Comparison of ENCODE assay signal across 16 mouse cellular contexts in genomic region chr12:115604951-115605350, GRCm38 (mm10).
DNase-seq lines count a peak whose midpoint lies in the region; ATAC-seq and TF ChIP-seq lines count a peak whose summit lies in the region.
"Had no signal": no experiment of that assay in that cellular context is flagged by ENCODE, and none has a peak within 500 bp of the region (broad histone marks: within the 10 kb centered on the region; RNA-seq: fewer than 3 reads in every experiment).

No protein-coding gene starts in this region.

- ATAC-seq in inflammation-experienced regulatory T-cells, adult 6 months, result peak; percentile 32
- ATAC-seq in forebrain, embryonic 12.5 days (ENCODE audit: low FRiP score), result no peak
- ATAC-seq: forebrain, embryonic 15.5 days; lung, postnatal 0 days; midbrain, embryonic 13.5 days had no signal

- H3K4me1 ChIP-seq in E14TG2a.4 (replicated peaks; ENCODE audit: low read depth, low read length), result no peaks in the 10 kb centered on the region
- no peaks in the 10 kb centered on the region for H3K4me1 ChIP-seq in forebrain, embryonic 12.5 days
- H3K4me1 ChIP-seq: forebrain, embryonic 15.5 days; heart, embryonic 15.5 days; hindbrain, embryonic 15.5 days; kidney, embryonic 15.5 days; midbrain, embryonic 13.5 days had no signal

- WGBS in forebrain, embryonic 12.5 days, result 58% methylated on average over 3 of the region's 3 CpGs

- peaks cover 61% of the 10 kb centered on the region for H3K9me3 ChIP-seq in E14TG2a.4 (ENCODE audit: low read length)
- peaks cover 21% of the 10 kb centered on the region for H3K9me3 ChIP-seq in forebrain, embryonic 12.5 days

- H3K4me3 ChIP-seq in E14TG2a.4 (replicated peaks; ENCODE audit: low read length), result no peak overlapping the region
- no peak overlapping the region for H3K4me3 ChIP-seq in forebrain, embryonic 12.5 days (replicated peaks)
- H3K4me3 ChIP-seq in gastrocnemius, adult 2 months, result no peak overlapping the region
- H3K4me3 ChIP-seq: forebrain, embryonic 15.5 days; heart, embryonic 15.5 days; hindbrain, embryonic 15.5 days; kidney, embryonic 15.5 days; midbrain, embryonic 13.5 days had no signal

- no peak overlapping the region for H3K27ac ChIP-seq in forebrain, embryonic 12.5 days
- no peak overlapping the region for H3K27ac ChIP-seq in gastrocnemius, adult 2 months
- H3K27ac ChIP-seq: forebrain, embryonic 15.5 days; heart, embryonic 15.5 days; hindbrain, embryonic 15.5 days; kidney, embryonic 15.5 days; midbrain, embryonic 13.5 days had no signal

- H3K36me3 ChIP-seq in E14TG2a.4 (ENCODE audit: insufficient read depth, low read length), result no peaks in the 10 kb centered on the region
- H3K36me3 ChIP-seq in forebrain, embryonic 12.5 days (replicated peaks), result no peaks in the 10 kb centered on the region
- H3K36me3 ChIP-seq: forebrain, embryonic 15.5 days; heart, embryonic 15.5 days; hindbrain, embryonic 15.5 days; kidney, embryonic 15.5 days; midbrain, embryonic 13.5 days had no signal

- peak; percentile 45 for TF ChIP-seq CTCF in E14TG2a.4 (conservative IDR thresholded peaks at IDR 0.05; ENCODE audit: low read length)
- TF ChIP-seq CTCF in gastrocnemius, adult 2 months (IDR thresholded peaks at IDR 0.05), result no peak

- H3K9ac ChIP-seq in forebrain, embryonic 12.5 days, result no peak overlapping the region
- H3K9ac ChIP-seq: forebrain, embryonic 15.5 days; heart, embryonic 15.5 days; hindbrain, embryonic 15.5 days; kidney, embryonic 15.5 days; midbrain, embryonic 13.5 days had no signal

- intact Hi-C loops in gastrocnemius, adult 2 months (cut with DNase I), result no loop called here

- peak; percentile 84 for DNase-seq in ZHBTc4 (ENCODE audit: low read depth, low spot score)
- DNase-seq in thymus, postnatal 25 days, result peak; percentile 56
- no peak for DNase-seq in kidney, adult 11 months
- DNase-seq in lung, postnatal 10 days, result no peak
- DNase-seq in gastrocnemius, adult 2 months, result no peak
- DNase-seq: cerebellum, postnatal 25 days; retina, postnatal 1 day had no signal

- H3K27me3 ChIP-seq in E14TG2a.4 (ENCODE audit: insufficient read depth, low read length), result no peaks in the 10 kb centered on the region
- H3K27me3 ChIP-seq in forebrain, embryonic 12.5 days, result no peaks in the 10 kb centered on the region
- H3K27me3 ChIP-seq: forebrain, embryonic 15.5 days; heart, embryonic 15.5 days; hindbrain, embryonic 15.5 days; kidney, embryonic 15.5 days; midbrain, embryonic 13.5 days had no signal

- H3K4me2 ChIP-seq in forebrain, embryonic 12.5 days, result no peak overlapping the region
- H3K4me2 ChIP-seq: forebrain, embryonic 15.5 days; heart, embryonic 15.5 days; hindbrain, embryonic 15.5 days; kidney, embryonic 15.5 days; midbrain, embryonic 13.5 days had no signal

Comparison
In these comparisons a context has a peak if more than half of its experiments do, and no peak if none do; other contexts are left out.
1. DNase-seq: peak in ZHBTc4 (single experiment) and thymus, postnatal 25 days (single experiment); none in kidney, adult 11 months (single experiment), lung, postnatal 10 days (single experiment) and gastrocnemius, adult 2 months (single experiment).